Mouse (Mus musculus): ENCODE measurements around the gene Ralgds.

The Ralgds gene

DNA sequence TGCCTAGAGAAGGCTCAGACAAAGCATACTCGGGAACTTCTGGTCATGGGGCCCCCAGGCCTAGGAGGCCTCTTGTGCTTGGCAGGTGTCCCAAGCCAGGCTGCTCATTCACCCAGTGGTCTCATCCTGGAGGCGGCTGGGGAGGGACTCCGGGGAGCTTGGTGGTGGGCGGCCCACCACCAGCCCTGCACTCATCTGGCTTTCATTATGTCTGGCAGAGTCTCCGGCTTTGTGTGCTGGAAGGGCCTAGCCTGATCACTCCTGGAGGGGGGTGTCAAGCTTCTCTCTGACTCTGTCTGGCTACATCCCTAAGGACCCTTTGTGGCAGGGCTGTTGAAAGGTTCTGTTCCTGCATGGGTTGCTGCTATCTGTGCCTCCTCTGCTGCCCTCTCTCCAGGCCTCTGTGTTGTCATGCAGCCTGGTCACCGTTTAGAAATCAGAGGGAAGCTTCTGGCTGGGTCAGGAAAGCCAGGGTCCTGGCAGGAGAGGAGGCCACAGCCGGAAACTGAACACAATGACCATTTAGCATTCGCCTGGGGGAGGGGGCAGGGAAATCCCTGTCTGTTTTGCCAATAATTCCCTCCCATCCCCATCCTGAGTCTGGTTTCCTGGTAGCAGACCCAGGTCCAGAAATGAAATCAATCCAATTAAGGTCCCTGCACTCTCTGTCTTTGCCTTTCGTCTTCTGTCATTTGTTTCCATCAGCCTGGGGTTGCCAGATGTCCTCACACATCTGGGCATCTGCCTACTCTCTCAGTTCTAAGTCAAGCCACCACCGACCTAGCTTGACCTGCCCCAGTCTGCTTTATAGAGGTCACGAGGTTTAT lies 21.7 kb downstream of the Ralgds start:
- DNase-seq: peak; percentile 70 to 81

GRCm38 (mm10) chr2:28535263-28535540 lies 22.3 kb downstream of the Ralgds start:
- DNase-seq: no peak

DNA sequence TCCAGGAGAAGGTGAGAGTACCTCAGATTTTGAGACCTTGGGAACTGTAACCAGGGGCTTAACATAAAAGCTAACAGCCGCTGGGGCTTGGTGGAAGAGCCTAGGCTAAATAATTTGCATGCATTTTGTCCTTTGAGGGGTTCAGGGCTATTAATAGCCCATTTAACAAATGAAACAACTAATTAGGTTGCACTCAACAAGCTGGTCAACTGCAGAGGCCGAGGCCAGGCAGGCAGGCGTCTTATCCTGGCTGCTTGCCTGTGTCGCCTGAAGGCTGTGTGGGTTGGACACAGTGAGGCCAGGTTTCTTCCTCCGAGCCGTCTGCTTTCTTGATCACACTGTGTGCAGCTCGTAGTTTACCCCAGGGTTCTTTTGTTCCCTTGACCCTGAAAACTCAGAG lies 22.7 kb downstream of the Ralgds start:
- DNase-seq: no peak

DNA sequence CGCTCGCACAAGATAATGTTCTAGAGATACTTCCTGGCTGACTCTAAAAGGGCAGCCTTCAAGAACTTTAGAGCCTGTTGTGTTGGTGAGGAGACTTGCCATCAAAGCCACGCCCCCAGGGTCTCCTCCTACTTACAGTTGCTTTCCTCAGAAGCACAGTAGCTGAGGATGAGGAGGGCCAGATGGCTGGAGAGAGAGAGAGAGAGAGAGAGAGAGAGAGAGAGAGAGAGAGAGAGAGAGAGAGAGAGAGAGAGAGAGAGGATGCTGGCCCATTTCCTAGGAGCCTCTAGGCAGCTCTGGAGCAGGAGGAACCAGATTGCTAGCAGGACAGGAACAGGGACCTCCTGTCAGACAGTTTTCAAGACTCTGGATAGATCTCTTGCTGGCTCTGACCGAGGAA lies 23.2 kb downstream of the Ralgds start:
- no peak for DNase-seq

DNA sequence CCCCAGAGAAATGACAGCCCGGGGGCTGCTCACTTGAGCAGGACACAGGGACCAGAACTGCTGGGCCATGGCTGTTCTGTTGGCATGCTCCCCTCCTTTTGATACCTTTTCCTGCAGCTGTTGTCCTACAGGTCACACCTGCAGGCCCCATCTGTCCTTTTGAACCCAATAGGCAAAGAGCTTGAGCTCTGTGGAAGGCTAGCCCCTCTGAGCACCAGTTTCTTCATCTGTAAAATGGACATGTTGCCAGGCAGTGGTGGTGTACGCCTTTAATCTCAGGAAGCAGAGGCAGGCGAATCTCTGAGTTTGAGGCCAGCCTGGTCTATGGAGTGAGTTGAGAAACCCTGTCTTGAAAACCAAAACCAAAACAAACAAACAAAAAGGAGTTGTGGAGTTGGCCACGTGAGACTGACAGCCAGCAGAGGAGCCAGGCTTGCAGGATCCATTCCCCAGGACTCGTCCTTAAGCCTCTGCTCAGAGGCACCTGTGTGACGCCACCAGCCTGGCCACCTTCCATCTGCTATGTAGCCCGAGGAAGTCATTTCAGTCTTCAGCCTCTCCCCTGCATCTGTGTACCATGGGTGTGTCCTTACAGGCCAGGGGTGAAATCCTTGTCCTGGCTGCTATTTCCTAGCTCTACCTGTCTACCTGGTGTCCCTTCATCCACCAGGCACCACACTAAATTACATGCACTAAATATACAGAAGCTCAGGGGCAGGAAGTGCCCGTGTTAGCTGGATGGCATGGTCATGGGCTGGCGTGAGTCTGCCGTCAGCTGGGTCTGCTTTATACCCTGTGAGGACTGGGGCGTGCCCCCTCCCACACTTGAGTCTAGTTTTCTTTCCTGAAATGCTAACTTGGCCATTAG lies 24.1 kb downstream of the Ralgds start:
- DNase-seq: no peak

GRCm38 (mm10) chr2:28537634-28537920 lies 24.7 kb downstream of the Ralgds start:
- no peak for DNase-seq

GRCm38 (mm10) chr2:28537995-28538816 lies 25.3 kb downstream of the Ralgds start:
- no peak for DNase-seq

DNA sequence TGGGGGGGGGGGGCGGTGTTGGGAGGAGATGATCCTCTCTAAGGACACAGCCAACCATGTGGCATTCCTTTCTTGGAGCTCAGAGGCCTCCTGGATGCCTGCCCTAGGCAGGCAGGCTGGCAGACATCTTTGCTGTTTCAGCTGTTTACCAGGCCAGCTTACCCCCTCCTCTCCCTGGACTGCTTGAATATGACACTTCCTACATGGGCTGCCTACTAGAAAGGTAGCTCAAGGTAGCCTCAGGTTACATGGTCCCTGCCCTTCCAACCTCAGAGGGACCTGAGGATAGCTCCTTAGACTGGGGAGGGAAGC lies 25.8 kb downstream of the Ralgds start:
- DNase-seq: no peak

DNA sequence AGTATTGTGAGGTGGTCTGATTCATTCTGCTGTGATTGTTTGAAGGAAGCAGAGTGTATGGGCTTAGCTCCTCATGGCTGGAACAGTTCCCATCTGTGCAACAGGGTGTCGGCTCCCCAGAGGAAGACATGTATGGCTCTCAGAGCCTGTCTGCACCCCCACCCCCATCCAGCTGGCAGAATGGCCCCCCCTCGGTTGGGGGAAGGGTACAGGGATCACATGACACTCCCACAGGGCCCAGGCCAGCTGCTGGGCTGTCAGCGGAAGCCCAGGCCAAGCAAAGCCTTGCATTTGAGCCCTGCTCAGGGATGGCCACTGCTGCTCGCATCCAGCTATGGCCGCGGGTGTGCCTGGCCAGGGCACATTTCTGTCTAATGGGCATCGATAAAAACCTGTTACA lies 26.3 kb downstream of the Ralgds start:
- DNase-seq: peak; percentile 53 to 73

DNA sequence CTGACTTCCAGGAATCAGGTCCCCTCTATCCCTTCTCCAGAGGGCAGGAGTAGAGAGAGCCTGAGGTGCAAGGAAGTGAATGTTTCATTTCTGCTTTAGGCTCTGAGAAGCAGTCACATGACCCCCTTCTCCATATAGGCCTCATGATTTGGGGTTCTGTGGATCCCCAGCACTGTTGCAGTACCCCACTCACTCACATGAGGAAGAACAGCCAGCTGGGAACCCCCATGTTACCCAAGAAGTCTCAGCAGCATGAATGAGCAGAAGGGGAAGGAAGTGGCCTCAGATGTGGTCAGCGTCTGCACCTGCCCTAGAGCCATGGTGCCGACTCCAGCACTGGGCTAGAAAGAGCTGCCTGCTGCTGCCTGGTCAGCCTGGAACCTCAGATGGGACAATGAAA lies 27.0 kb downstream of the Ralgds start:
- no peak for DNase-seq

DNA sequence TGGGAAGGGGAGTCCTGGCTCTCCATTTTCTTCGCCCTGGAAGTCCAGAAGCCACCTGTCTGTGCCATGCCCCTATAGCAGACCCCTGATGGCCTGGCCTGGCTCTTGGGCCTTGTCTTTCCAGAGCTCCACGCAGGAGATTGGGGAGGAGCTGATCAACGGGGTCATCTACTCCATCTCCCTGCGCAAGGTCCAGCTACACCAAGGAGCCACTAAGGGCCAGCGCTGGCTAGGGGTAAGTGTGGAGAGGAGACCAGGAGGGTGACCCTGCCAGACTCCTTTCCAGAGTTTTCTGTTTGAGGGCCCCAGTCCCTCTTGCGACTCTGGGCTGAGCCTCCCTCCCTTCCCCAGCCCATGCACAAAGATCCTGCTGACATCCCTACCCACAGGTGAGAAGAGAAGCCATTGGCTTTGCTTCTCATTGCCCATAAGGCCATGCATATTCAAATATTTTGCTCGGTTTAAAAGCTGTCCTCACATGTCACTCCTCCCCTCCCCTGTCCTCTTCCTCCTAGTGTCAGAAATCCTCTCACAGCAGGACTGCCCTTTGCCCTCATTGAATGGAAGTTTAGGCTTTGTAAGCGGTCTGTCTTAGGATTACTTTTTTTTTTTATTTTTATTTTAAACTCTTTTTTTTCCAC lies 27.8 kb downstream of the Ralgds start:
- no peak for DNase-seq

- DNase-seq: no peak
Measured at GRCm38 (mm10) chr2:28543894-28544293, 31.0 kb downstream of the Ralgds start.

DNA sequence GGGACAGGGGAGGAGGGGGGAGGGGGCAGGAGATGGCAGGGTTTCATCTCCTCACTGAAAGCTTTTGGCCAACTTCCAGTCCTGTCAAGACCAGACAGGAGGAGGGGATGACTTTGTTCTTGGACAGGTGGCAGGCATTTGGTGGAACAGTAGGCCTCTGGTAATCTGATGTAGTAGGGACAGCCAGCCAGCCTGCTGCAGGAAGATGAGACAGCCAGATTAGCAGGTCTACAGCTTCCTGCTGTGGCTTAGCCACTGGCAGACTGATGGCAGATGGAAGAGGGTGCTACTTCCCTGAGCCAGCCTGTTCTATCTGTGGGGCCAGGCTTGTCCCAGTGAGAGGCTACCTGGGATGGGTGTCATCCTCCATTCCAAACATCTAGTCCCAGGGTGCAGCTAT lies 33.1 kb downstream of the Ralgds start:
- no peak for DNase-seq

DNA sequence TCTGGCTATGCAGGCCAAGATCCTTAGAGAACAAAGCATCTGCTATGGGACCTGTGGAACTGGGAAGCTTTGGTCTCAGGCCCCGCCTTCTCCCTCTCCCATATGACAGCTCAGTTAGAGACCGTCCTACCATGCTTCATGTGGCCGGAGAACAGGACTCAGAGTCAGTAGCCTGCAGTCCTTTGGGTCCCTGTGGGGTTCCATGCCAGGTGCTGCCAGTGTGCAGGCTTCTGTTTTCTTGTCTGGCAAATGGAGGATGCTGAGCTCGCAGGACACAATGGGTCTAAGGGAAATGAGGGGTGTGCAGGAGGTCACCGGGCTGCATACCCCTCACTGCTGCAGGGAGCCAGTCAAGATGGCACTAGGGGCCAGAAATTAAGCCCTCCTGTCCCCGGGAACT lies 33.6 kb downstream of the Ralgds start:
- no peak for DNase-seq

- peak; percentile 86 to 93 for DNase-seq
Measured at GRCm38 (mm10) chr2:28547237-28548172, 34.6 kb downstream of the Ralgds start.

DNA sequence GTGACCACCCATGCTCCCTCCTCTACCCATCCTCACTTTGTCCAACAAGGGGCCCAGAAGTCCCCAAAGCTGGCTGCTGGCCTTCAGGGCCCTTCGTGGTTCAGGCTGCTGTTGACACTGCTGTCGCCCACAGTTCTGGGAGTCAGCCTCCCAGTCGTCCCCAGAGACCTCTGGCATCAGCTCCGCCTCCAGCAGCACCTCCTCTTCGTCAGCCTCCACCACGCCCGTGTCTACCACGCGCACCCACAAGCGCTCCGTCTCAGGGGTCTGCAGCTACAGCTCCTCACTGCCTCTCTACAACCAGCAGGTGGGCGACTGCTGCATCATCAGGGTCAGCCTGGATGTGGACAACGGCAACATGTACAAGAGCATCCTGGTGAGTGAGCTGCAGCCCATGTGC lies 36.2 kb downstream of the Ralgds start:
- no peak for DNase-seq

GRCm38 (mm10) chr2:28552301-28552700 lies 39.4 kb downstream of the Ralgds start:
- DNase-seq: no peak

GRCm38 (mm10) chr2:28557452-28557851 lies 44.5 kb downstream of the Ralgds start:
- no peak for DNase-seq

GRCm38 (mm10) chr2:28563303-28563702 lies 50.4 kb downstream of the Ralgds start, which contains the start of gene Cel:
Cel (minus strand) TSS chr2:28563403.
- no peak for DNase-seq

DNA sequence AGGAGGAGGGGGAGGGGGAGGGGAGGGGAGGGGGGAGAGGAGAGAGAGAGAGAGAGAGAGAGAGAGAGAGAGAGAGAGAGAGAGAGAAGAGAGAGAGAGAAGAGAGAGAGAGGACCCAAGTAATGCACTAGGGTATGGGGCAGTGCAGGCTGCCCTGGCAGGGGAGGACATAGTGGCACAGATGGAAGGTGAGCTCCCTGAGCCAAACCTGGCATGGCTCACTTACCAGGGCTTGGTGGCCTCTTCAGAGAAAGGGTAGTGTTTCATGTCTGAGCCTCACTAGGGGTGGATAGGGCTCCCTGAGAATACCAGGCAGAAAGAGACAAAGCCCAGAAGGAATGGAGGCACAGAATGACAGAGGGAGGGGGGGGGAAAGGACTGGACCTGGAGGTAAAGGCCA lies 50.9 kb downstream of the Ralgds start:
- DNase-seq: no peak

GRCm38 (mm10) chr2:28564380-28564779 lies 51.5 kb downstream of the Ralgds start:
- DNase-seq: no peak

DNA sequence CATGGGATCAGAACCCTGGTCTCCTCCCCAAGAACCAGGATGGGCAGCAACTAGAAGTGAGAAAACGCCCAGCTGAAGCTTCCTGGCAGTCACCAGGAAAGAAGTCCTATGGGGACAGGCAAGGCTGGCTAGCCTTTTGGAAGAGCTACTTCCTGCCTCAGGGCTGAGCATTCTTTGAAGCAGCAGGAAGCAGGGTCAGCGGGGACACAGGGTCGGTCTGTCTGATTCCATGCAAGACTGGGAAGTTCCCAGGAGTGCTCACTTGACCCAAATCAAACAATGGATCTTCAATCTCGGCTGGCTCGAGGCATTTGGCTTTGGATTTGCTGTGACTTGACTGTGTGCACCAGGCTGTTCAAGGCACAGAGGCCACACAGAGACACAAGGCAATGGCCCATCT lies 53.6 kb downstream of the Ralgds start:
- peak; percentile 67 to 78 for DNase-seq
